Mouse (Mus musculus) brain, embryonic 14.5 days (tissue): ENCODE data around the gene Slc7a15.

Experiments
- CTCF ChIP-seq: fragments of 200-500 bp; IDR thresholded peaks from 2 replicates; pipeline ENCODE4 v1.5.1; 2012; ENCODE audit warnings: inconsistent platforms, mild to moderate bottlenecking, moderate library complexity, borderline replicate concordance; ENCODE audit not compliant: insufficient read depth, insufficient read length; ENCODE audit errors: extremely low read depth
- POLR2A ChIP-seq: fragments of 200-500 bp; IDR thresholded peaks from 2 replicates; pipeline ENCODE4 v1.6.1; 2012; ENCODE audit warnings: mild to moderate bottlenecking, inconsistent platforms, borderline replicate concordance; ENCODE audit not compliant: poor library complexity, insufficient read depth, insufficient read length, severe bottlenecking; ENCODE audit errors: extremely low read depth

- no peak for TF ChIP-seq POLR2A
- no peak for TF ChIP-seq CTCF
These were observed 10.2 kb upstream of the Slc7a15 start for GRCm38 (mm10) chr12:8609070-8609469.
